8 mouse cellular contexts compared by ENCODE assay signal in genomic region chr19:38930788-38931565, GRCm38 (mm10). TPM values are rescaled to one million over a fixed set of nuclear protein-coding genes. Genes with fewer than 3 reads are reported as not detected.
DNase-seq lines count a peak whose midpoint lies in the region; ATAC-seq and TF ChIP-seq lines count a peak whose summit lies in the region.

Hells (plus strand) TSS chr19:38930915.

- peak within 1 kb of the TSS; percentile 99 for H3K4me2 ChIP-seq in forebrain, embryonic 16.5 days (ENCODE audit: low read length)
- peak within 1 kb of the TSS; percentile 86 for H3K4me2 ChIP-seq in lung, embryonic 14.5 days

- TF ChIP-seq EP300 in MEL (IDR thresholded peaks at IDR 0.05; ENCODE audit: low read depth in 1 of 2, low read length in 2 of 2): no peak

- peak within 1 kb of the TSS; percentile 67 to 78 for H3K4me3 ChIP-seq in MEL (ENCODE audit: control insufficient read depth in 1 of 2, insufficient read depth in 1 of 2, low read depth in 2 of 2, low read length in 2 of 2)
- peak within 1 kb of the TSS; percentile 67 for H3K4me3 ChIP-seq in forebrain, embryonic 16.5 days (replicated peaks; ENCODE audit: low read length)
- H3K4me3 ChIP-seq in layer of hippocampus, adult 2 months: peak within 1 kb of the TSS; percentile 80
- peak within 1 kb of the TSS; percentile 86 for H3K4me3 ChIP-seq in lung, embryonic 14.5 days (ENCODE audit: low read depth, low read length)

- TF ChIP-seq POLR2A in MEL (IDR thresholded peaks at IDR 0.05; ENCODE audit: control insufficient read depth in 1 of 2, insufficient read depth in 1 of 2, low read depth in 1 of 2, low read length in 2 of 2, poor library complexity in 1 of 2): peak; percentile 91 to 95

- H3K27ac ChIP-seq in MEL (ENCODE audit: control insufficient read depth, low read depth, low read length): peak within 1 kb of the TSS; percentile 68
- peak within 1 kb of the TSS; percentile 10 for H3K27ac ChIP-seq in forebrain, embryonic 16.5 days (ENCODE audit: low read length)
- H3K27ac ChIP-seq in layer of hippocampus, adult 2 months: peak within 1 kb of the TSS; percentile 80
- peak within 1 kb of the TSS; percentile 94 for H3K27ac ChIP-seq in lung, embryonic 14.5 days (ENCODE audit: low read depth)

- H3K9ac ChIP-seq in MEL (ENCODE audit: control insufficient read depth, low read depth, low read length, poor library complexity, severe bottlenecking): peak within 1 kb of the TSS; percentile 98
- peak within 1 kb of the TSS; percentile 88 for H3K9ac ChIP-seq in forebrain, embryonic 16.5 days (replicated peaks; ENCODE audit: low read depth, low read length)
- H3K9ac ChIP-seq in lung, embryonic 14.5 days: peak within 1 kb of the TSS; percentile 94

- TF ChIP-seq CTCF in MEL (IDR thresholded peaks at IDR 0.05 in 2 of 3, conservative IDR thresholded peaks at IDR 0.05 in 1 of 3; ENCODE audit: control insufficient read depth in 1 of 3, insufficient read depth in 1 of 3, low read depth in 2 of 3, low read length in 3 of 3, poor library complexity in 1 of 3, severe bottlenecking in 1 of 3): no peak
- TF ChIP-seq CTCF in layer of hippocampus, adult 2 months (conservative IDR thresholded peaks at IDR 0.05): no peak
- no peak for TF ChIP-seq CTCF in lung, embryonic 14.5 days (IDR thresholded peaks at IDR 0.05; ENCODE audit: low read depth)

- no peaks in the 10 kb centered on the region for H3K9me3 ChIP-seq in MEL (replicated peaks; ENCODE audit: insufficient read depth, low read length)
- H3K9me3 ChIP-seq in forebrain, embryonic 16.5 days (ENCODE audit: control insufficient read depth, low read length): no peaks in the 10 kb centered on the region
- no peaks in the 10 kb centered on the region for H3K9me3 ChIP-seq in lung, embryonic 14.5 days (ENCODE audit: low read depth, low read length)

- H3K79me2 ChIP-seq in MEL (ENCODE audit: control insufficient read depth, insufficient read depth, low read length, poor library complexity): peaks cover 28% of the 10 kb centered on the region

- WGBS in forebrain, embryonic 16.5 days: under 1% methylated on average over 75 of the region's 76 CpGs
- under 1% methylated on average over 76 of the region's 76 CpGs for WGBS in lung, embryonic 14.5 days

- H3K4me1 ChIP-seq in MEL (ENCODE audit: control insufficient read depth in 1 of 2, insufficient read depth in 2 of 2, low read length in 2 of 2): peaks cover 2 to 4% of the 10 kb centered on the region in 2 experiments; a peak in 3 of 4 replicates
- H3K4me1 ChIP-seq in forebrain, embryonic 16.5 days (replicated peaks; ENCODE audit: control insufficient read depth, insufficient read depth, low read length): peaks cover 10% of the 10 kb centered on the region
- H3K4me1 ChIP-seq in lung, embryonic 14.5 days (ENCODE audit: insufficient read depth): peaks cover 9% of the 10 kb centered on the region

- peak; percentile 95 for DNase-seq in MEL (ENCODE audit: low read depth, low spot score)
- peak; percentile 77 to 80 for DNase-seq in cerebellum, adult 18-20 months
- DNase-seq in heart, postnatal 4 days: peak; percentile 94
- peak; percentile 51 to 83 for DNase-seq in layer of hippocampus, adult 2 months (ENCODE audit: low spot score in 2 of 2)
- DNase-seq in lung, embryonic 14.5 days: peak; percentile 98
- DNase-seq in testis, postnatal 14 days (ENCODE audit: low spot score): peak; percentile 92

- H3K36me3 ChIP-seq in MEL (ENCODE audit: control insufficient read depth in 1 of 2, insufficient read depth in 2 of 2, low read length in 2 of 2): peaks cover 5 to 35% of the 10 kb centered on the region in 2 experiments; a peak in 3 of 4 replicates
- H3K36me3 ChIP-seq in forebrain, embryonic 16.5 days (ENCODE audit: control insufficient read depth, insufficient read depth): no peaks in the 10 kb centered on the region
- H3K36me3 ChIP-seq in lung, embryonic 14.5 days (ENCODE audit: insufficient read depth): peaks cover 33% of the 10 kb centered on the region

- ATAC-seq in forebrain, embryonic 16.5 days: peak; percentile 95
- peak; percentile 95 for ATAC-seq in lung, embryonic 14.5 days (ENCODE audit: insufficient read depth)
- ATAC-seq in neutrophil, adult 5-6 weeks (ENCODE audit: extremely low read depth, insufficient number of reproducible peaks, low FRiP score, poor library complexity, severe bottlenecking): peak; percentile 78

- no peak for TF ChIP-seq RAD21 in MEL (IDR thresholded peaks at IDR 0.05; ENCODE audit: low read depth, low read length)

- H3K27me3 ChIP-seq in MEL (ENCODE audit: control insufficient read depth in 1 of 2, insufficient read depth in 2 of 2, low read length in 2 of 2): no peaks in the 10 kb centered on the region
- H3K27me3 ChIP-seq in forebrain, embryonic 16.5 days (replicated peaks; ENCODE audit: control insufficient read depth, insufficient read depth, low read length): no peaks in the 10 kb centered on the region
- H3K27me3 ChIP-seq in lung, embryonic 14.5 days (ENCODE audit: insufficient read depth, low read length): no peaks in the 10 kb centered on the region

TF ChIP-seq in MEL, 35 proteins besides CTCF, POLR2A, EP300 and RAD21:
- TF ChIP-seq MEF2A (IDR thresholded peaks at IDR 0.05; ENCODE audit: extremely low read depth, insufficient replicate concordance, low read depth, low read length, poor library complexity, severe bottlenecking) (no peak), SIN3A (IDR thresholded peaks at IDR 0.05; ENCODE audit: low read length) (peak; percentile 2; the same call in 1 of the 2 replicates), TBP (IDR thresholded peaks at IDR 0.05; ENCODE audit: low read depth, low read length) (peak; percentile 77), MXI1 (IDR thresholded peaks at IDR 0.05; ENCODE audit: low read depth, low read length) (peak; percentile 17; the same call in 1 of the 2 replicates), POLR2AphosphoS2 (IDR thresholded peaks at IDR 0.05; ENCODE audit: low read length) (peak; percentile 96), TCF12 (IDR thresholded peaks at IDR 0.05; ENCODE audit: low read depth, low read length) (no peak), HCFC1 (IDR thresholded peaks at IDR 0.05; ENCODE audit: low read depth, low read length) (peak; percentile 75), MYC (IDR thresholded peaks at IDR 0.05; ENCODE audit: low read depth, low read length) (no peak), NELFE (IDR thresholded peaks at IDR 0.05; ENCODE audit: low read depth, low read length) (peak; percentile 90), GATA1 (IDR thresholded peaks at IDR 0.05; ENCODE audit: low read depth, low read length) (no peak), E2F4 (IDR thresholded peaks at IDR 0.05; ENCODE audit: borderline replicate concordance, low read depth, low read length) (peak; percentile 98), USF2 (IDR thresholded peaks at IDR 0.05; ENCODE audit: borderline replicate concordance in 1 of 2, insufficient read depth in 1 of 2, low read depth in 1 of 2, low read length in 2 of 2) (no peak), MAFK (IDR thresholded peaks at IDR 0.05; ENCODE audit: borderline replicate concordance, low read depth, low read length) (no peak), MAX (IDR thresholded peaks at IDR 0.05; ENCODE audit: low read length) (peak; percentile 65), CHD2 (IDR thresholded peaks at IDR 0.05; ENCODE audit: low read length) (peak; percentile 94)

RNA-seq across cellular contexts. Expression of gene Hells, which starts in this region (rescaled TPM):
- 56.3 and 56.8 TPM in 2 replicates for total RNA-seq in MEL (2012; rRNA removed)
- 100 to 1,000 TPM in 1 of 2 experiments, not detected in 1; 159 TPM for polyA plus RNA-seq in MEL (2012; ENCODE audit: insufficient read depth in 1 of 2, insufficient read length in 2 of 2, low read depth in 1 of 2, low replicate concordance in 2 of 2, missing spikeins in 1 of 2)
- polyA plus RNA-seq in forebrain, embryonic 16.5 days (2015; fragmentation: Nextera tagmentation; extraction: Ambion mirVana): 18.1 and 20.4 TPM in 2 replicates
- 10 to 100 TPM; 23.0 to 25.2 TPM for total RNA-seq in heart, postnatal 4 days (2021)
- 1 to 10 TPM; 5.3 to 5.8 TPM for total RNA-seq in layer of hippocampus, adult 2 months (2021)
- 62.1 and 64.5 TPM in 2 replicates for polyA plus RNA-seq in lung, embryonic 14.5 days (2014; fragmentation: Nextera tagmentation; extraction: Ambion mirVana)
- total RNA-seq in neutrophil, adult 5-6 weeks (2017): 6.6 and 12.2 TPM in 2 replicates

Comparison
In these comparisons a context has a peak if more than half of its experiments do, and no peak if none do; other contexts are left out.
1. Peak in every context shown above with its lines: DNase-seq, ATAC-seq, H3K4me3 ChIP-seq and H3K27ac ChIP-seq.
2. H3K27ac ChIP-seq: peak in every context shown above with its lines; median percentile 94 in lung, embryonic 14.5 days; 80 in layer of hippocampus, adult 2 months; 68 in MEL; 10 in forebrain, embryonic 16.5 days.